Mouse (Mus musculus) heart, postnatal 4 days (tissue): Measurements from ENCODE around the gene Rbm28. TPM values are rescaled to one million over a fixed set of nuclear protein-coding genes. Genes with fewer than 3 reads are reported as not detected.
"Not testable (repeated sequence)": the region's sequence is repeated elsewhere in the genome, so short reads cannot be mapped to it uniquely, and the experiment has no call there.

Source experiments
- DNase-seq: peaks from one replicate; pipeline ENCODE4 v3.0.0; 2021
- total RNA-seq, 2 experiments: library from RNA; stranded (reverse); gene quantifications; 2 replicates each; pipeline ENCODE4 v1.2.3; 2021

Gene Rbm28
- total RNA-seq, 2 experiments from 2014 or later: 30.3 to 32.5 TPM

DNA sequence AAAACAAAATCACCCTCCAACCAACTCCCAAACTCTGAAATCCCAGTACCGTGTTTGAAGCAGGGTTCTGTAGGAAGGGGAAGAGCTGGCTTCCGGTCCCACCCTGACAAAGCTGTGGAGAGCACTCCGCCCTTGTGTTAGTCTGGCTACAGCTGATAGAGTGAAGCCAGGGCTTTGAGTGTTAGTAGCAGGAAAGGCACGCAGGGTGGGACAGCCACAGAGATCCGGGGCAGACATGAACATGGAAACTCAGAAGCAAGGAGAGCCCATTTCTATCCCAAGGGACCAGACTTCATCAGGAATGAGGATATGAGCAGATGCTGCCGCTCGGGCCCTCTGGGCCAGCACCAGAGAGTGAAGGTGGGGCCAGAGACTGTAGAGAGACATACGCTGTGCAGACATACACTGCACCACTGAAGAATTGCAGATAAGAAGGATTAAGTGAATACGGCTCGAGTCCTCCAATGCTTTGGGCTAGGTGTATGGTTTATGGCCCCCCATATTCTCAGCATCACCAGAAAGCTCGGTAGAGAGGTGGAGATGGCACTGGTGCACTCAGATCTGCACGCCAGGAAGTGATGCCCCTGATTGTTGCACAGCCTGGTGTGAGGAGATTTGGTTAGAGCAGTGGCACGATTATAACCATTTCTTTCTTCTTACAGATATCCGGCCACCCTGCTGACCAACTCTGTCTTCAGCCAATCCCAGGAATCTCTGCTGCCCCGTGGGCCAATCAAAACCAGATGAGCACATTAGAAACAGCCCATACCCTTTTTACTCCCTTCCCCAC is 29.4 kb upstream of the Rbm28 start:
- DNase-seq: peak; percentile 59

DNA sequence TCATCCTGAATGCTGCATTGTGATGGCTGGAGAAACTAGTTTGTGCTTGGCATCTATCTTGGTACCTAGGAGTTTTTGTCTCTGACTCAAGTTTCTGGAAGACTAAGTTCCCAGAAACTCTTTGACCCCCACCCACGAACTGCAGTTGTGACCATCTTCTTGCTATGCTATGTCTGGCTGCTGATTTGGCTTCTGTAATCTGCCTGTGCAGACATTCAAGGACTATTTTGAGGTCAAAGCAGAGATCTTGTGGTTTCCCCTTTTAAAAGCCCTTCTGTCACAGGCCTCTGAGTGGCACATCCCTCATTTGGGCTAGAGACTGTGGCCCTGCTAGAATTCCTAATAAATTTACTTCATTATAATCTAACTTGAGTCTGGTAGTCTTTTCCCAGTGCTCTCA is 23.1 kb upstream of the Rbm28 start:
- no peak for DNase-seq

GRCm38 (mm10) chr6:29179843-29180242 is 15.0 kb upstream of the Rbm28 start:
- DNase-seq: no peak

DNA sequence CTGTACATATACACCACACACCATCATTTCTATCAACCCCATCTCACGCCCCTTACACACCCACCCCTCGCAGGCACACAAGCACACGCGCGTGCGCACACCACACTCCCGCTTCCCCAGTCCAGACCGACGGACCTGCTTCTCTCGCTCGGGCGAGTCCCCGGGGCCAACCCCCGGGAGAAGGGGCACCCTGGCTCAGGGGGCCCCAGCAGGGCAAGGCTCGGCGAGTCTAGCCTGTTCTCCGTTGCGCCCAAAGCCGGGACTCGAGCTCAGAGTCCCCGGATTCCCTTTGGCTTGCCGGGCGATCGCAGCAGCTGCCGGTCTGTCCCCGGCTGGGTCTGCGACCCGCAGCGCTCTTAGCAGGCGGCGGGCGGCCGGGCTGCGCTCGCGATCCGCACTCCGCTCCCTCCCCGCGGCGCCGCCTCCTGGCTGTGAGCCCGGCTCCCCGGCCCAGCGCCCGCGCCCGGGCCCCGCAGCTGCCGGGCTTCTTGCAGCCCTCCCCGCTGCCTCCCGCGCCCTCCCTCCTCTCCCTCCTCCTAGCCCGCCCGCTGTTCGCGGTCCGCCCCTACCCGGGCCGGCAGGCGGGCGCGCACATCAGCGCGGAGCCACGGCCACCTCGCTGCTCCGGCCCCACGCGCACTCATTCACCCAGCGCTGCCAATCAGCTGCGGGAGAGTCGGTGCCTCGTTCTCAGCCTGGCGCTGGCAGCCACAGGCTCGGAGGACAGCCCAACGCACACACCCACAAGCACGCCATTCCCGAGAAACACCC is 14.3 kb upstream of the Rbm28 start, which contains the start of gene Prrt4:
TSS of gene Prrt4 (minus strand) at position 697 of the 771 bp plus-strand sequence.
- DNase-seq: peak; percentile 71

- no peak for DNase-seq
Observed at GRCm38 (mm10) chr6:29177901-29178879, 13.4 kb upstream of the Rbm28 start.

DNA sequence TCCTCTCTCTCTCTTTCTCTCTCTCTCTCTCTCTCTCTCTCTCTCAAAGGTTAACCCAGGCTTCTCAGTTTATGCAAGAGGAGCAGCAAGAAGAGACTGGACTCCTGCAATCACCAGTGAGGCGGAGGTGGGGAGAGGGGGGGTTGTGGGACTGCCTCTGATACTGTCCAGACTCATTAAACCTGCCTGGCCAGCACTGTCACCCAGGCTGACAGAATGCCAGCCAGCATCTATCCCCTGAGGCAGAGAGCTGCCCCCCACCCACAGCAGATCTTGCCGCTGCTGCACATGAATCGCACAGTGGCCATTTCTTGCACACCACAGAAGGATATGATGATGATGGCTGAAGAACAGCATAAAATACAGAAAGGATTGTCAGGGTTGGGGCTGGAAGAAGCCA is 10.3 kb upstream of the Rbm28 start:
- no peak for DNase-seq

DNA sequence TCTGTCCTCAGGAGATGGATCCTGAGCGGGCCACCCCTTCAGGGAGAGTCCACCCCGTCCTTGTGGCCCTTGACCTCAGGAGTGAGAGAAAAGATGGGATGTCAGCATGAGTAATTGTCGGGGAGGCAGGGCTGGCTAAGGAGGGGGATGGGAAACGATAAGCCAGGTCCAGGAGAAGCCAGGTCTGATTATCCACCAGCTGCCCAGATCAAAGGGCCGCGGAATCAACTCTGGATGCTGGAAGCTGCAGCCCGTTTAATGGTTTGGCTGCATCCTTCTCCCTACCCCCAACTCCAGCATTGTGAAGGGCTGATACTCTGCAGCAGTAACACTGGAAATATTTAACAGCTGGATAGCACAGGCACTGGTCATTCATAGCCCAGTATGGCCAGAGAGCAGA is 9.6 kb upstream of the Rbm28 start:
- DNase-seq: no peak

DNA sequence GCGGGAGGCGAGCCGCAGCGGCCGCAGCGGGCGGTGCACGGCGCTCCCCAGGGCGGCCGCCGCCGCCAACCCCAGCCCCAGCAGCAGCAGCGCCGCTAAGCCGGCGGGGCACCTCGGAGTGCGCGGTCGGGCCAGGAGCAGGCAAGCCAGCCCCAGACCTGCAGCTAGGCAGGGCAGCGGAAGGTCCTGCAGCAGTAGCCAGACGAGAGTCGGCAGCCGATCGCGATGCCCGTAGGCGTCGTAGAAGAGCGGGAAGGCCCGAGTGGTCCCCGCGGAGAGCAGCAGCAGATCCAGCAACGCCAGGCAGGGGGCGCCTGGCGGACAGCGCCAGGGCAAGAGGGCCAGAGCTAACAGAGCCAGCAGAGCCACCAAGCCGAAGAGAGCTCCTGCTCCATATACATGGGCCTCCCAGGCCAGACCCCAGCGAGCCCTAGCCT is 6.2 kb upstream of the Rbm28 start:
- DNase-seq: peak; percentile 88

GRCm38 (mm10) chr6:29170063-29170921 is 5.5 kb upstream of the Rbm28 start:
- DNase-seq: peak; percentile 28

DNA sequence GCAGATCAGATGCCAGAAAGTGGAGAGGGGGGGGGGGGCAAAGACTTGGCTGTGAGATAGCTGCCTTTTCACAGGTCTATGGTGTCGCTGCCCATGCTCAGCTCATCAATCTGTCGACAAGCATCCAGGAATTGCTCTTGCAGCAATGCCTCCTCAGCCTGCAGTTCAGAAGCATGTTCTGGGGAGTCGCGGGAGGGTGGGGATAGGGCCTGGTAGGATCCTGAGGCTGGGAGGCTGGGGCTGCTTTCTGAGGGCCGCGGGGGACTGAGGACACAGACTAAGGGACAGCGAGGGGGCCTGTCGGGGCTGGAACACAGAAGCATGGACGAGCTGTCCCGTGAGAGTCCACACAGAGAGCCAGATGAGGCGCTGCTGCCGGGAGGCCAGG is 4.9 kb upstream of the Rbm28 start:
- DNase-seq: no peak

GRCm38 (mm10) chr6:29168871-29169270 is 4.1 kb upstream of the Rbm28 start:
- DNase-seq: no peak

GRCm38 (mm10) chr6:29166196-29166595 is 1.4 kb upstream of the Rbm28 start:
- peak; percentile 56 for DNase-seq

DNA sequence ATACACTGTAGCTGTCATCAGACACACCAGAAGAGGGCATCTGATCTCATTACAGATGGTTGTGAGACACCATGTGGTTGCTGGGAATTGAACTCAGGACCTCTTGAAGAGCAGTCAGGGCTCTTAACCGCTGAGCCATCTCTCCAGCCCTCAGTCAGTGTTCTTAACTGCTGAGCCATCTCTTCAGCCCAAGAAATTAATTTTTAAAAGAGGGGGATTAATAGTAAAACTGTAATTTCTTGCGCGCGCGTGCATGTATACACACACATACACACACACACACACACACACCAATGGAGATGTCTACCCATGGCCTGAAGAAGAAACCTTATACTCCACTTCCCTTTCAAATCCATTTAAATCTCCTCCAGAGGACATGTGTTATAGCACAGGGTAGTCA is 3.5 kb downstream of the Rbm28 start:
- not testable (repeated sequence) for DNase-seq

GRCm38 (mm10) chr6:29160786-29161185 is 4.0 kb downstream of the Rbm28 start:
- DNase-seq: no peak

- no peak for DNase-seq
Observed at GRCm38 (mm10) chr6:29156326-29156725, 8.5 kb downstream of the Rbm28 start.

- no peak for DNase-seq
Observed at GRCm38 (mm10) chr6:29150001-29150400, 14.8 kb downstream of the Rbm28 start.

- DNase-seq: no peak
Observed at GRCm38 (mm10) chr6:29147407-29148010, 17.3 kb downstream of the Rbm28 start.

- peak; percentile 68 for DNase-seq
Observed at GRCm38 (mm10) chr6:29146641-29147040, 18.2 kb downstream of the Rbm28 start.

DNA sequence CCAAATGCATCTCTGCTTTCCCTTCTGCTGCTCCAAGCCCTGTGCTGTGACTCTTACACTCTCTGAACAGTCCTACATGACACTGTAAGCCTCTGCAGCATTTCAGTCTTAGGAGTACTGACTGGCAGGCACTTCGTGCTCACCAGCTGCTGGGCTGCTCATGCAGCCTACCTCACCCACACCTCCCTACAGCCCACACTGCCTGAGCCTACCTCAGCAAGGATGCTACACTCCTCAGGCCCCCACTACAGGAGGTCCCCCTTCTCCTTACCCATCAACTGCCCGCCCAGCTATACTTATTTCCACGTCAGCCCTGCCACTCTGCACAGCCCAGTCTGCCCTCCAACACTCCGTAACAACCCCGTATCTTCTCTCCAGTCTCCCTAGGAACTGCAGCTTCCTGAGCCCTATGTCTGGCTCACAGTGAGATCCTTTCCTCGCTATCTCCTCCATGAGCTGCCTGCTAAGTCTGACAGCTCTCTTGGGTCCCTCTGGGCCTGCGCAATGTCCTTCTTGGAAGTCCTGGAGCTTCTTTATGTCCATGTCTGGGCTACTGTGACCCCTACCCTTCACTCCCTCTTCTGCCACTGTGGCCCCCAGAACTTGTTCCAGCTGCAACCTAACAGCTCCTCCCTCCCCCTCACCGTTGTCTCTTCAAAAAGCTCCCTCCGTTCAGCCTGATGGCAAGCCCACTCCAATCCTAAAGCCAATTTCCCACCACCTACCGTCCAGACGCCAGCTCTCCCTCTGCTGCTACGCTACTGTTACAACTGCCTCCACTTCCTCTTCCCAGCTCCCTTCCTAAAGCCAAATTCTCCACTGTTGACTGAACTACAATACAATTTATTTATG is 19.1 kb downstream of the Rbm28 start:
- peak; percentile 36 for DNase-seq

DNA sequence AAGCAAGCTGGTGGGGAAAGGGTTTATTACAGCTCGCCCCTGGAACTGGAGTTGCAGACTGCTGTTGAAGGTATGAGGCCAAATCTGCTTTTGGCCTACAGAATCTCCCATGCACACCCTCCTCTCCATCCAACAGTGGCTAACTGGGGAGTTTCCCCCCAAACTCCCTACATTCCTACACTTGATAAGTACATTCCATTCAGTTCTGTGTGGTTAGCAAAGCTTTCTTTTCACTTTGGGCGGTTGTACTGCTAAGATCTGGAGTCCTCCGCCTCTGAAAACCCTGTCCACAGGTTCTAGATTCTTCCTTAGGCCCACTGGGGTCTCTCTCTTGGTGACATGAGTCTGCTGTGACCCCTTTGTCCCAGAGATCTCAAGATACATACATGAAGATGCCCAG is 19.8 kb downstream of the Rbm28 start:
- no peak for DNase-seq
